Mouse (Mus musculus) forebrain, embryonic 15.5 days (tissue): ENCODE data around the gene Scaf1. TPM values are rescaled to one million over a fixed set of nuclear protein-coding genes. Genes with fewer than 3 reads are reported as not detected.

Source experiments
- ATAC-seq: fragments of 200-750 bp; cut with Nextera tagmentation; replicated peaks from 2 replicates; pipeline ENCODE4 v1.8.0; 2017; ENCODE audit warnings: mild to moderate bottlenecking, moderate TSS enrichment, moderate library complexity
- H3K27ac ChIP-seq: fragments of 300-500 bp; sonication (generic); replicated peaks from 2 replicates; pipeline ENCODE4 v1.5.1; 2015; ENCODE audit warnings: mild to moderate bottlenecking, inconsistent platforms
- H3K27me3 ChIP-seq: fragments of 300-500 bp; sonication (generic); 2 replicates; pipeline ENCODE4 v1.6.1; 2015; ENCODE audit warnings: inconsistent platforms
- H3K36me3 ChIP-seq: fragments of 300-500 bp; sonication (generic); 2 replicates; pipeline ENCODE4 v1.6.1; 2015; ENCODE audit warnings: mild to moderate bottlenecking, inconsistent platforms
- H3K4me1 ChIP-seq: fragments of 300-500 bp; sonication (generic); 2 replicates; pipeline ENCODE4 v1.6.1; 2015; ENCODE audit warnings: inconsistent platforms
- H3K4me2 ChIP-seq: fragments of 300-500 bp; sonication (generic); replicated peaks from 2 replicates; pipeline ENCODE4 v1.6.1; 2015; ENCODE audit warnings: mild to moderate bottlenecking, inconsistent platforms
- H3K4me3 ChIP-seq: fragments of 300-500 bp; sonication (generic); 2 replicates; pipeline ENCODE4 v1.5.1; 2015; ENCODE audit warnings: mild to moderate bottlenecking, inconsistent platforms
- H3K9ac ChIP-seq: fragments of 300-500 bp; sonication (generic); replicated peaks from 2 replicates; pipeline ENCODE4 v1.6.1; 2015; ENCODE audit warnings: mild to moderate bottlenecking, inconsistent platforms
- H3K9me3 ChIP-seq: fragments of 300-500 bp; sonication (generic); 2 replicates; pipeline ENCODE4 v1.6.1; 2016; ENCODE audit warnings: inconsistent platforms
- WGBS: fragments of 180-500 bp; shearing (Covaris S2); methylation state at CpG from one replicate; pipeline ENCODE4 v1.1.7; 2015; ENCODE audit warnings: mixed read lengths; 5-methylcytosine and 5-hydroxymethylcytosine counted together
- polyA plus RNA-seq: library from polyadenylated mRNA; unstranded; fragments of >200 nt; fragmentation: Nextera tagmentation; extraction: Ambion mirVana; gene quantifications from 2 replicates; pipeline ENCODE4 v1.2.1, GENCODE M21; 2015

Scaf1 gene
- polyA plus RNA-seq, result 42.8 and 47.1 TPM in 2 replicates

DNA sequence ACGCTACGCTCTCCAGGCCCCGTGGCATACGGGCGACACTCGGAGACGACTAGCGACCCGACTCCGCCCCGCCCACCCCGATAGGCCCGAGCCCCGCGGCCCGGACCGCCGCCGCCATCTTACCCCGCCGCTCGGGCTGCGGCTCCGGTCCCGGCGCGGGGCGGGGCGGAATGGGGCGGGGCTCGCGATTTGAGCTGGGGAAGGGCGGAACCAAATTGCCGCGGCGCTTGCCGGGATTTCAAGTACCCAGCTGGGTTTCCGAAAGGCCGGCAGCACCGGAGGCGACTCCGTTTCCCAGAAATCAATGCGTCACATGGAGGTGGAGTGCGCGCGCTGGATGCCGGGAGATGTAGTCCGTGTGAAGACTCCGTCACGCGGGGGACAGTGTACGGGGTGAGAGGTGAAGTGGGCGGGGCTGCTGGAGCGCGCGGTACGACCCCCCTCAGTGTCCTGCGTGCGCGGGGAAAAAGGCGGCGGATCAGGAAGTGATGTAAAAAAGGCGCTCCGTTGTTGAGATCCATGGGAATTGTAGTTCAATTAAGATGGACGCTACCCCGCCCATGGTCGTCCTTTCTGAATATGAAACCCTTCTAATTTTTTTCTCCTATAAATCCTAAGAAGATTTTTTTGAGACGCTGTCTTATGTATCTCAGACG is at the start of gene Scaf1:
Scaf1 (minus strand) TSS at position 407 of the 656 bp plus-strand sequence.
- peak; percentile 95 for ATAC-seq
- H3K4me2 ChIP-seq, result peak within 1 kb of the TSS; percentile 86
- peak within 1 kb of the TSS; percentile 84 for H3K4me3 ChIP-seq
- H3K4me1 ChIP-seq, result peaks cover 37% of the 10 kb centered on the region
- WGBS, result under 1% methylated on average over 69 of the region's 69 CpGs
- peaks cover 22% of the 10 kb centered on the region for H3K36me3 ChIP-seq
- no peaks in the 10 kb centered on the region for H3K9me3 ChIP-seq
- H3K27me3 ChIP-seq, result peaks cover 4% of the 10 kb centered on the region
- H3K27ac ChIP-seq, result peak within 1 kb of the TSS; percentile 81
- peak within 1 kb of the TSS; percentile 93 for H3K9ac ChIP-seq

DNA sequence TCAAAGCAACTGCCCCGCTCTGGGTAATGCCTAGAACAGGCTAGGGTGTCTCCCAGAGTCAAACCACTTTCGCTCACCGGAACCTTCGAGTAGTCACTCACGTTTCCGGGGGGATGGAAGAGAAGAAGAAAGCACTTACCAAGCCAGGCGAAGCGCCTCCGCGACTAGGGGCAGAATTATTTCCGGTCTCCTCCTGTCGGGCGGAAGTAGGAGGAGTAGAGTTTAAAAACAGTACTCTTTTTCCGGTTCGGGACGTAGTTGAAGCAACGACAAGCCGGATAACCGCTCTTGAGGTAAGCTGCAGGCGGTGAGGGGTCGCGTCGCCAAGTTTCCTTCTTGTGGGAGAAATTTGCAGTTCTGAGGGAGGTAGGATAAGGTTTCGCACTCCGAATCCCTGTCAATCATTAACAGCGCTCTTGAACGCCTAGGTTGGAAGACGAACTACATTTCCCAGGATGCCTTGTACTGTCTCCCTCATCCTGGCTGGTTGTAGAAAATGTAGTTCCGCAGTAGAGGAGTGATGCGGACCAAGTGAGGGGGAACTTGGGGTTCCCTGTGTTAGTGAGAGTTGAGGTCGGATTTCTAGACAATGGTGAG is 46.2 kb upstream of the Scaf1 start, which contains the start of the genes Nosip and Prrg2:
Nosip (plus strand) TSS at position 191 of the 597 bp plus-strand sequence.
Prrg2 (minus strand) TSS at position 439 of the 597 bp plus-strand sequence.
- H3K27me3 ChIP-seq, result no peaks in the 10 kb centered on the region
- peak within 1 kb of the TSS; percentile 56 for H3K4me2 ChIP-seq
- peak within 1 kb of the TSS; percentile 95 for H3K4me3 ChIP-seq
- peak within 1 kb of the TSS; percentile 66 for H3K9ac ChIP-seq
- peaks cover 34% of the 10 kb centered on the region for H3K4me1 ChIP-seq
- no peaks in the 10 kb centered on the region for H3K36me3 ChIP-seq
- peak within 1 kb of the TSS; percentile 96 for H3K27ac ChIP-seq
- no peaks in the 10 kb centered on the region for H3K9me3 ChIP-seq
- WGBS, result under 1% methylated on average over 31 of the region's 31 CpGs
- peak; percentile 89 for ATAC-seq

DNA sequence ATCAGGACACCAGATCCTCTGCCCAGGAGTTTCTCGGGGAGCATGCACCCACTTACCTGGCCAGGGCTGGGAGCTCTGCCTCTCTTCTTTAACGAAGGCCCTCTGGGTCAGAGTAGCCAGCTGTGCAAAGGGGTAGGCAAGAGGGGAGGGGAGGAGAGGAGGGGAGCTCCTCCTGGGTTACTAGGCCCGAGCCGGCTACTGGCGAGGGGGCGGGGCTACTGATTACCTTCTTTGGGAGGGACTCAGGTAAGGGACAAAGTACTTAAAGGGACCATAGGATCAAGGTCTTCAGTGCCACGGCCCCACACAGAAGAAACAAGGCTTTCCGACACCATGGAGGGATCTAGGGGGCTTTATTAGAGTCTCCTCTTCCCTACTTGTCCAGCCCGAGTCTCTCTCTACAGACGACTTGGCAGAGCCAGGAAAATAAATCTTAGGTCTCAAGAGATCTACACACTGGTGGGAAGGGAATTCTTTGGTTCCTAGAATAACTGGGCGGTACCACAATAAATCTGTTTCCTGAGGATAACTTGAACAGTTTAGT is 45.4 kb upstream of the Scaf1 start:
- Histone ChIP-seq H3K4me1 (peaks cover 34% of the 10 kb centered on the region), H3K9me3 (no peaks in the 10 kb centered on the region), H3K9ac (peak overlapping the region; percentile 66), H3K27me3 (no peaks in the 10 kb centered on the region), H3K4me3 (peak overlapping the region; percentile 95), H3K4me2 (peak overlapping the region; percentile 56), H3K27ac (peak overlapping the region; percentile 96), H3K36me3 (no peaks in the 10 kb centered on the region)
- ATAC-seq, result no peak
- 17% methylated on average over 11 of the region's 11 CpGs for WGBS

DNA sequence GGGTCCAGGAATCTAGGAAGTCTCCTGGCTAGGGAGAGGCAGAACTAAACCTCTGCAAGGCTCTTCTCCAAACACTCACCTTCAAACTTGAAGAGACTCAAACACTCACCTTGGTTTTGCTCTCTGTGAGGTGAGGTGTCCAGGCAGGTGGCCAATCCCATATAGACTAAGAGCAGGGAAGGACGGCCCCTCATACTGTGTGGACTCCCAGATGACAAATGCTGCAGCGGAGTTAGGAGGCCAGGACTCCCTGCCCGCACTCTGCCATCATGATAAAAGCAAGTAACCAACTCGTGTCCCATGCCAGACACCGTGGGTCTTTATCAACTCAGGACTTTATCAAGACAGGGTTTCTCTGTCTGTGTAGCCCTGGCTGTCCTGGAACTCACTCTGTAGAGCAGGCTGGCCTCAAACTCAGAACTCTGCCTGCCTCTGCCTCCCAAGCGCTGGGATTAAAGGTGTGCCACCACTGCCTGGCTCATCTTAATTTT is 44.5 kb upstream of the Scaf1 start:
- ATAC-seq, result no peak
- H3K36me3 ChIP-seq, result no peaks in the 10 kb centered on the region
- no peaks in the 10 kb centered on the region for H3K27me3 ChIP-seq
- H3K4me2 ChIP-seq, result no peak overlapping the region
- no peaks in the 10 kb centered on the region for H3K9me3 ChIP-seq
- WGBS, result 90% methylated on average over 6 of the region's 6 CpGs
- no peak overlapping the region for H3K9ac ChIP-seq
- peaks cover 34% of the 10 kb centered on the region for H3K4me1 ChIP-seq
- H3K27ac ChIP-seq, result no peak overlapping the region
- H3K4me3 ChIP-seq, result no peak overlapping the region

DNA sequence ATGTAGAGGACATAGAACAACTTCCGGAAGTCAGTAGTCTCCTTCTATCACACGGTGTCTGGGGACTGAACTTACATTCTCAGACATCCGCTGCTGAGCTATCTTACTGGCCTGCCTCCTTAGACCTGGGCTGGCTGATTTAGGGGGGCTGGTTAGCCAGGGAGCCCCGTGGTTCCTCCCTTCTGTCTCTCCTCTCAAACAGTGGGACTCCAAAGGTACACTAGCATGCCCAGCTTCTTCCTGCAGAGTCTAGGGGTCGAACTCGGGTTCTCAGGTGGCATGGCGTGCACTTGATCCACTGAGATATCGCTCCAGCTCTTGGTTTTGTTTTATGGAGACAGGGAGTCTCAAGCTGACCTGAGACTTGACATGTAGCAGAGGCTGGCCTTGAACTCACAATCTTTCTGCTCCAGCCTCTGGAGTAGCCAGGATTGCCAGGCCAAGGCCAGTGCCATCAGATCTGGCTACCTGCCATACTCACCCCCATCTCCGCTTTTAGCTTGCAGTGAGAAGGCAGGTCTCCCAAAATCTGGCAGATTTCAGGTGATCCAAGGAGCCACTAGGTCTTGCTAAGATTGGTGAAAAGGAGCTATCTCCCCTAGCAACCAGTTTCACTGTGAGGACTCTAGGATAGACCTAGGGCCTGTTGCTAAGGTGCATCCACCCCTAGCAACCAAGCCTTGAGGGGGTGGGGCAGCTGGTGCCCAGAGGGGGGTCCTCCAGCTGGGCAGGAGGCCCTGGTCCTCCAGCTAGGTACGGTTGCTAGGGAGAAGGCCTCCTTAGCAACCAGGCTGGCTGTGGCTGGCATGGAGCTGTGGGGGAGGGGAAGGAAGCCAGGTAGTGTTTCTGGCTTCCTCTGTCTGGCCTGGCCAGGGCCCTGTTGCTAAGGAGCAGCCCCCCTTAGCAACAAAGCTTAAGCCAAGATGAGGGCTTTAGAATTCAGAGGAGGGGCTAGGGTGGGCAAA is 42.7 kb upstream of the Scaf1 start:
- Histone ChIP-seq H3K9me3 (no peaks in the 10 kb centered on the region), H3K9ac (0 out of 2 replicates have a peak overlapping the region, but pooled peaks have one; percentile 15), H3K4me1 (peaks cover 34% of the 10 kb centered on the region), H3K4me3 (no peak overlapping the region), H3K36me3 (no peaks in the 10 kb centered on the region), H3K27ac (peak overlapping the region; percentile 71), H3K4me2 (no peak overlapping the region), H3K27me3 (no peaks in the 10 kb centered on the region)
- WGBS, result 78% methylated on average over 10 of the region's 10 CpGs
- ATAC-seq, result no peak

DNA sequence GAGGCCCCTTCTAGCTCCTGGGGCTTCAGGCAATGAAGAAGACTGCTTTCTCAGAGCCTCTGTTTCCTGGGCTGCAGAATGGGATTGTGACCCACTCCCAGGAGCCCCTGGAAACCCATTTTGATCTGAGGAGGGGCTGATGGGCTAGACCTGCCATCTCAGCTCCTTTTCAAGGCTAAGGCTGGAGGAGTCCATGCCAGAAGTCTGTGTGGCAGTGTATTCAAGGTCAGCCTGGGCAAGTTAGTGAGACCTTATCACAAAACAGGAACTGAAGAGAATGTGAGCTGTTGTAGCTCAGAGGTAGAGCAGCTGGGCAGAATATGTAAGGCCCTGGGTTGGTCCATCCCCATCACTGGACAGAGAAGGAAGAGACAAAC is 40.8 kb upstream of the Scaf1 start:
- no peak overlapping the region for H3K4me2 ChIP-seq
- no peaks in the 10 kb centered on the region for H3K36me3 ChIP-seq
- no peak overlapping the region for H3K27ac ChIP-seq
- ATAC-seq, result no peak
- no peak overlapping the region for H3K4me3 ChIP-seq
- H3K27me3 ChIP-seq, result no peaks in the 10 kb centered on the region
- no peaks in the 10 kb centered on the region for H3K9me3 ChIP-seq
- no peak overlapping the region for H3K9ac ChIP-seq
- peaks cover 30% of the 10 kb centered on the region for H3K4me1 ChIP-seq

DNA sequence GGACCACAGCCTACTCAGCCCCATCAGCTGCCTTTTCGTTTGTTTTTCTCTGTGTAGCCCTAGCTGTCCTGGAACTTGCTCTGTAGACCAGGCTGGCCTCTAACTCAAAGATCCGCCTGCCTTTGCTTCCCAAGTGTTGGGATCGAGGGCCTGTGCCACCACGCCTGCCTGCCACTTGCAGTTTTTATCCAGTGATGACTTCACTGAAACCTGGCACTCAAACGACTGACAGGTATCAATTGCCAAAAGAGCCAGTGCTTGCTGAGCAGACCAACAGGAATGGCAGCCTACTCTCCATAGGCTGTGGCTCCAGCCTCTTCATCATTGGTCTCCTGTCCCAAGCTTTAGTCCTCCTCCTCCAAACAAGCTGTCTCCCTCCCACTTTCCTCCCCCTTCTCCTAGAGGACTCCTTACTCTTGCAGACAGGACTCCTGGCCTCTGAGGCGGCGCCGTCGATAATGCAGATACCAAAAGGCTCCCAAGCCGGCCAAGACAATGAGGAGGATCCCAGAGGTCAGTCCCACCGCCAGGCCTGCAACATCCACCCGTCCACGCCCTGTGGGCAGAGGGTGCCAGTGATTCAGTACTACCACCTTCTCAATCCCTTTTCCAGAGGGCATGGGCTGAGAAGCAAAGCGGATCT is 40.3 kb upstream of the Scaf1 start:
- H3K4me1 ChIP-seq, result peaks cover 30% of the 10 kb centered on the region
- no peak overlapping the region for H3K4me2 ChIP-seq
- no peaks in the 10 kb centered on the region for H3K36me3 ChIP-seq
- ATAC-seq, result no peak
- H3K9ac ChIP-seq, result no peak overlapping the region
- no peaks in the 10 kb centered on the region for H3K9me3 ChIP-seq
- no peak overlapping the region for H3K4me3 ChIP-seq
- 67% methylated on average over 14 of the region's 14 CpGs for WGBS
- H3K27ac ChIP-seq, result no peak overlapping the region
- no peaks in the 10 kb centered on the region for H3K27me3 ChIP-seq

DNA sequence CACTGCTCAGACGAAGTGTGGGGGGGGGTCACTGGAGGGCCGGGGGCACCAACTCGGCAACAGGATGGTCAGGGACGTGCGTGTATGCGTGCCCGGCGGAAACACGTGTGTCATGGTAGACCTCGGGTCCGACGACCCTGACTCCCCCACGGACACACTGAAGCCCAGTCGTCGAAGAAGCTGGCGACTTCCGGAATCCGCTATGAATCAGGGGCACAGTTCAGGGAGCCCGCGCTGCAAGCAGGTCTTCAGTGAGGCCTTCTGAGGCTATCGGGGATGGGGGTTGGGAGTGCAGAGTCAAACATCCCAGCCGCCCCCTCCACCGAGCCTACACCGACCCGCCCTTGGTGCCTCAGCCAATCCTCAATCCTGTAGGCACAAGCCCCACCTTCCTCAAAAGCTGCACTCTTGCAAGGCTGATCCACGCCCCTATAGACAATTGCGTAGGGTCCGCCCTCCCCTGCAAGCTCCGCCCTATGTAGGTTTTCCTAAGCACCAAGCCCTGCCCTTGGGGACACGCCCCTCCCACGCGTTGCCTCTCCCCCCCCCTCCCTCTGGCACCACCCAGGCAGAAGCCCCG is 37.9 kb upstream of the Scaf1 start:
- Histone ChIP-seq H3K9me3 (no peaks in the 10 kb centered on the region), H3K4me2 (peak overlapping the region; percentile 94), H3K36me3 (peaks cover 14% of the 10 kb centered on the region), H3K4me1 (peaks cover 34% of the 10 kb centered on the region), H3K27ac (peak overlapping the region; percentile 100), H3K9ac (peak overlapping the region; percentile 92), H3K27me3 (no peaks in the 10 kb centered on the region), H3K4me3 (peak overlapping the region; percentile 86)
- under 1% methylated on average over 33 of the region's 33 CpGs for WGBS
- peak; percentile 92 for ATAC-seq

DNA sequence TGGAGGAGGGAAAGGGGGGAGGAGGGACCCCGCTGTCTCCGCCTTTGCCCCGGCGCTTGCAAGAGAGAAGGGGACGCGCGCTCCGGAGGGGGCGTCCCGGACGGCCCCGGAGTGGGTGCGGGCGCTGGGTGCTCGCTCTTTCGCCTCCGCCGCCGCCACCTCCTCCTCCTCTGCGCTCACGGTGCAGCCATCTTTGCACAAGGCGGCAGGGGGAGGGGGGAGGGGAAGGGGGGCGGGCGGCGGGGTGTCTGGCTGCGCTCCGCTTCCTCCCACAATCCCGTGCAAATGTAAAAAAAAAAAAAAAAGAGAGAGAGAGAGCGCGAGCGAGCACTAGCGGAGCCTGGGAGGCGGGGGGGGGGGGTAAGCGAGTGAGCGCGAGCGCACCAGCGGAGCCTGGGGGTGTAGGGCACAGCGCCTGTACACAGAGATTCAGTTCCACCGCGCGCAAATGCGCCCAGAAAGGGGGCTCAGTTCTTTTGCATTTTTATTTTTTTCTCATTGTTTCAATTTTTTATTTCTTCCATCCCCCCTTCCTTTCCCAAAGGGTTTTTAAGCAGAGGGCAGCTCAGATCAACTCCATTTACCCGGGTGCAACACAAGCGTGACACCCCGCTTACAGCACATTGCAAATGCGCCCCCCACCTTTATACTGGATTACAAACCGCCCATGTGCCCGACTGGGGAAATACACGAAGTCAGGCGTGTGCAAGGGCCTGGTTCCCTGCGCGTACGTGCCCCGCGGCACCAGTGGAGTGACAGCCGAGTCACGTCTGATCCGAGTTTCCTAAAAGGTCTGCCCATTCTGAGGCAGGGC is 37.2 kb upstream of the Scaf1 start:
- peak; percentile 62 for ATAC-seq
- WGBS, result under 1% methylated on average over 46 of the region's 59 CpGs
- Histone ChIP-seq H3K4me2 (peak overlapping the region; percentile 94), H3K4me1 (peaks cover 30% of the 10 kb centered on the region), H3K36me3 (peaks cover 21% of the 10 kb centered on the region), H3K9ac (peak overlapping the region; percentile 92), H3K27me3 (no peaks in the 10 kb centered on the region), H3K27ac (peak overlapping the region; percentile 100), H3K4me3 (peak overlapping the region; percentile 86), H3K9me3 (no peaks in the 10 kb centered on the region)

DNA sequence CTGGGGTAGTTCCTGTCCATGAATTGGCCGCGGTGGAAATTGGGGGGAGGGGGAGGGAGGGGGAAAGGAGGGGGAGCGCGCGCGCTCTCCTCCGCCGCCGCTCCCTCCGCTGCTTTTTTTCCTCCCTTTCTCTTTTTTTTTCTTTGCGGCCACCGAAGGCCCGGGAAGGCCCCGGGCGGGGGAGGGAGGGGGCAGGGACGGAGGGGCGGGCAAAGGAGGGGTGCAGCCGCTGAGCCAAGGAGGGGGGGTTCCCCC is 36.6 kb upstream of the Scaf1 start, which contains the start of gene Prr12:
Prr12 (minus strand) TSS at position 20 of the 255 bp plus-strand sequence.
- no peaks in the 10 kb centered on the region for H3K27me3 ChIP-seq
- peak within 1 kb of the TSS; percentile 92 for H3K9ac ChIP-seq
- peak within 1 kb of the TSS; percentile 100 for H3K27ac ChIP-seq
- peaks cover 26% of the 10 kb centered on the region for H3K36me3 ChIP-seq
- WGBS, result 0% methylated on average over 9 of the region's 18 CpGs
- H3K4me2 ChIP-seq, result peak within 1 kb of the TSS; percentile 94
- H3K9me3 ChIP-seq, result no peaks in the 10 kb centered on the region
- ATAC-seq, result no peak
- peak within 1 kb of the TSS; percentile 86 for H3K4me3 ChIP-seq
- H3K4me1 ChIP-seq, result peaks cover 30% of the 10 kb centered on the region
